ENCODE assay signal across 20 mouse cellular contexts in the genomic region with DNA sequence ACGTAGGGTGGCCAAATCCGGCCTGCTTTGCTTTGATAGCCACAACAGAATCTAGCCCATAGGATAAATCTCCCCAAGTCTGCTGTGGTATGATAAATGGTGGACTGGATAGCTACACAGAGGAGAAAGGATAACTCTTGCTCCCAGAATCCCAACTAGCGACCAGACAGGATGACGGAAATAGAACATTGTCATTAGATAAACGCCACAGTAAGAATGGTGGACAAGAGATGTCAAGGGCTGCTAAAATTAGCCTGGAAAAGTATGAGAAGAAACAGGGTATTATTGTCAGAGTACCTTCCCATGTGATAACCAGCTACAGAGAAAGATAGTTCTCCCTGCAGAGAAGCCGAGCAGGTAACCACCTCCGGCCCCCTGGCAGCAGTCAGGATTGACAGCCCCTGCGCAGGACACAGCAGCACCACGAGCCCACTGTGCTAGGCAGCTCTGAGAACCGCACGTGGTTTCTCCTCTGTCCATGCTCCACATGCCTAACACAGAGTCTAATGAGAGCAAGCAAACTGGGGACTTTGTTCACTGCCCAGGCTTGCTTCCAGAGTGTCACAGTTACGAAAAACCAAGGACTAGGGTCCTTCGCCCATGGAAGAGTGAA. TPM values are rescaled to one million over a fixed set of nuclear protein-coding genes. Genes with fewer than 3 reads are reported as not detected.
A peak's percentile ranks its signal among the peaks of the same experiment; 100 is the strongest.
DNase-seq lines count a peak whose midpoint lies in the region; ATAC-seq and TF ChIP-seq lines count a peak whose summit lies in the region.
"Had no signal": no experiment of that assay in that cellular context is flagged by ENCODE, and none has a peak within 500 bp of the region (broad histone marks: within the 10 kb centered on the region; RNA-seq: fewer than 3 reads in every experiment).

No protein-coding gene starts in this region.

- peaks cover 83% of the 10 kb centered on the region for H3K27me3 ChIP-seq in E14TG2a.4 (ENCODE audit: insufficient read depth, low read length)
- H3K27me3 ChIP-seq in heart, postnatal 0 days (ENCODE audit: control insufficient read depth, insufficient read depth, low read length), result no peaks in the 10 kb centered on the region

- H3K9ac ChIP-seq in heart, postnatal 0 days (replicated peaks; ENCODE audit: low read depth, low read length), result 0 out of 2 replicates have a peak overlapping the region, but pooled peaks have one; percentile 17
- H3K9ac ChIP-seq: embryonic facial prominence, embryonic 15.5 days; hindbrain, embryonic 13.5 days; limb, embryonic 12.5 days; liver, embryonic 12.5 days; lung, embryonic 14.5 days had no signal

- no peak overlapping the region for H3K4me2 ChIP-seq in heart, postnatal 0 days (ENCODE audit: low read depth, low read length)
- H3K4me2 ChIP-seq: embryonic facial prominence, embryonic 15.5 days; hindbrain, embryonic 13.5 days; limb, embryonic 12.5 days; liver, embryonic 12.5 days; lung, embryonic 14.5 days; midbrain, embryonic 11.5 days had no signal

- H3K4me3 ChIP-seq in E14TG2a.4 (replicated peaks; ENCODE audit: low read length), result no peak overlapping the region
- H3K4me3 ChIP-seq in heart, postnatal 0 days (ENCODE audit: low read depth, low read length), result no peak overlapping the region
- H3K4me3 ChIP-seq: embryonic facial prominence, embryonic 15.5 days; hindbrain, embryonic 13.5 days; limb, embryonic 12.5 days; liver, embryonic 12.5 days had no signal

- peaks cover 19% of the 10 kb centered on the region for H3K4me1 ChIP-seq in E14TG2a.4 (replicated peaks; ENCODE audit: low read depth, low read length)
- peaks cover 19% of the 10 kb centered on the region; the same call in 1 of the 2 replicates for H3K4me1 ChIP-seq in heart, postnatal 0 days (ENCODE audit: control insufficient read depth, insufficient read depth)
- H3K4me1 ChIP-seq: embryonic facial prominence, embryonic 15.5 days; limb, embryonic 12.5 days; liver, embryonic 12.5 days had no signal

- no peaks in the 10 kb centered on the region for H3K9me3 ChIP-seq in E14TG2a.4 (ENCODE audit: low read length)
- H3K9me3 ChIP-seq in heart, postnatal 0 days (replicated peaks; ENCODE audit: control insufficient read depth, low read length), result no peaks in the 10 kb centered on the region
- H3K9me3 ChIP-seq: embryonic facial prominence, embryonic 15.5 days; hindbrain, embryonic 13.5 days; limb, embryonic 12.5 days; liver, embryonic 12.5 days had no signal

- no peaks in the 10 kb centered on the region for H3K36me3 ChIP-seq in E14TG2a.4 (ENCODE audit: insufficient read depth, low read length)
- H3K36me3 ChIP-seq in heart, postnatal 0 days (replicated peaks; ENCODE audit: control insufficient read depth, insufficient read depth, low read length), result no peaks in the 10 kb centered on the region
- H3K36me3 ChIP-seq: embryonic facial prominence, embryonic 15.5 days; hindbrain, embryonic 13.5 days; limb, embryonic 12.5 days; liver, embryonic 12.5 days had no signal

- peak; percentile 45 to 54 for DNase-seq in kidney, postnatal 4 days
- no peak for DNase-seq in kidney, postnatal 14 days
- DNase-seq in R1 (ENCODE audit: low read depth, low spot score), result peak; percentile 60
- DNase-seq in heart, postnatal 0 days (ENCODE audit: low spot score), result peak; percentile 72
- DNase-seq in spleen, adult 12 weeks (ENCODE audit: low spot score), result no peak
- no peak for DNase-seq in lung, postnatal 10 days
- DNase-seq: adrenal gland, adult 2 months; cerebellum, adult 2 months; cerebellum, postnatal 36 days; kidney, adult 8-10 months; kidney, postnatal 25 days; lung, embryonic 14.5 days had no signal

- ATAC-seq in heart, postnatal 0 days (ENCODE audit: insufficient read depth, low read depth), result peak; percentile 73
- ATAC-seq: inflammation-experienced regulatory T-cells, adult 6 months; liver, embryonic 12.5 days had no signal

- peak; percentile 36 for TF ChIP-seq CTCF in E14TG2a.4 (conservative IDR thresholded peaks at IDR 0.05; ENCODE audit: low read length)
- no peak for TF ChIP-seq CTCF in heart, postnatal 0 days (IDR thresholded peaks at IDR 0.05; ENCODE audit: low read depth)

- 24% methylated on average over 13 of the region's 13 CpGs for WGBS in heart, postnatal 0 days

- H3K27ac ChIP-seq in heart, postnatal 0 days (ENCODE audit: low read depth), result peak overlapping the region; percentile 89
- H3K27ac ChIP-seq: embryonic facial prominence, embryonic 15.5 days; hindbrain, embryonic 13.5 days; limb, embryonic 12.5 days; liver, embryonic 12.5 days had no signal

- TF ChIP-seq EP300 in heart, postnatal 0 days (IDR thresholded peaks at IDR 0.05; ENCODE audit: low read depth), result no peak

RNA-seq across cellular contexts. Expression of a gene that starts 14.3 kb away (rescaled TPM):
- 563 and 621 TPM in 2 replicates for total RNA-seq in heart, postnatal 0 days (2014; rRNA removed; ENCODE audit: low replicate concordance)
- polyA plus RNA-seq in heart, postnatal 0 days (2015; fragmentation: Nextera tagmentation; extraction: Ambion mirVana), result 382 and 425 TPM in 2 replicates
- total RNA-seq: granulocyte monocyte progenitor cell, adult 5-6 weeks had no signal

RNA-seq across cellular contexts. Expression of a gene that starts 24.6 kb away (rescaled TPM):
- 13.7 and 20.2 TPM in 2 replicates for total RNA-seq in heart, postnatal 0 days (2014; rRNA removed; ENCODE audit: low replicate concordance)
- 10.7 and 12.8 TPM in 2 replicates for polyA plus RNA-seq in heart, postnatal 0 days (2015; fragmentation: Nextera tagmentation; extraction: Ambion mirVana)

RNA-seq across cellular contexts. Expression of a gene that starts 57.8 kb away (rescaled TPM):
- 3.9 and 4.1 TPM in 2 replicates for total RNA-seq in heart, postnatal 0 days (2014; rRNA removed; ENCODE audit: low replicate concordance)
- 4.4 and 5.2 TPM in 2 replicates for polyA plus RNA-seq in heart, postnatal 0 days (2015; fragmentation: Nextera tagmentation; extraction: Ambion mirVana)

Comparison
In these comparisons a context has a peak if more than half of its experiments do, and no peak if none do; other contexts are left out.
1. DNase-seq: peak in kidney, postnatal 4 days (2 of 2), R1 (single experiment) and heart, postnatal 0 days (single experiment); none in kidney, postnatal 14 days (single experiment), spleen, adult 12 weeks (single experiment) and lung, postnatal 10 days (single experiment).